Mouse (Mus musculus): Measurements from ENCODE around the gene Gstm3. TPM values are rescaled to one million over a fixed set of nuclear protein-coding genes. Genes with fewer than 3 reads are reported as not detected.
A peak's percentile ranks its signal among the peaks of the same experiment; 100 is the strongest.
"Not testable (repeated sequence)": the region's sequence is repeated elsewhere in the genome, so short reads cannot be mapped to it uniquely, and the experiment has no call there.

The Gstm3 gene
- not detected for total RNA-seq (2021)
- long read RNA-seq: 0 reads

DNA sequence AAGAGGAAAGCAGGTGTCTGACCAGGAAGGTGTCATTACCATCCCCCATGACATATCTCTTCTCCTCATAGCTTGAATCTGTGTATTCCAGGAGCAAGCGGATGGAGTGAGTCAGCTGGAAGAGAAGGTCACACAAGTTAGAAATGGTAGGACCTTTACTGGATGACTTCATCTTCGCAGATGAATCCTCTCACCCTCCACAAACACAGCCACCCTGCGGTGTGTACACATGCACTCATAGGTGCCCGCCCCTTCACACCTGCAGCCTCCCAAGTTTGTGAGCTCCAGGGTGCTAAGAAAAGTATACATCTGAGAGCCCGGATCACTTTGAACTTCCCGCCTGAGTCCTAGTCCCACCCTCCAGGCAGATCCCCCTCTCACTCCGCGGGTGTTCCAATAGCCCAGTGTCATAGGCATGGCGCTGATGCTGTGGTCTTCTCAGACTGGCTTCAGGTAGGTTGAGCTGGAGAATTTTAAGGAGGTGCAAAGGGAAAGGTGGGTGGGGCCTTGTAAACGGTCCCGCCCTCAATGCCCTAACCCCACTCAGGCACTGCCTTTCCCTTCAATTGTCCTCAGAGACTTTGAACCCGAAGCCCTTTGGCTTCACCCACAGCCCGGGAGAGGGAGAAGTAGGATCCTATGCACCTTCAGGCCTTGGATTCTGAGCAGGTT, at the start of gene Gstm3:
Gstm3 (minus strand) TSS at position 560 of the 672 bp plus-strand sequence.
- no peak for DNase-seq (ENCODE audit: low spot score in 2 of 2)

DNA sequence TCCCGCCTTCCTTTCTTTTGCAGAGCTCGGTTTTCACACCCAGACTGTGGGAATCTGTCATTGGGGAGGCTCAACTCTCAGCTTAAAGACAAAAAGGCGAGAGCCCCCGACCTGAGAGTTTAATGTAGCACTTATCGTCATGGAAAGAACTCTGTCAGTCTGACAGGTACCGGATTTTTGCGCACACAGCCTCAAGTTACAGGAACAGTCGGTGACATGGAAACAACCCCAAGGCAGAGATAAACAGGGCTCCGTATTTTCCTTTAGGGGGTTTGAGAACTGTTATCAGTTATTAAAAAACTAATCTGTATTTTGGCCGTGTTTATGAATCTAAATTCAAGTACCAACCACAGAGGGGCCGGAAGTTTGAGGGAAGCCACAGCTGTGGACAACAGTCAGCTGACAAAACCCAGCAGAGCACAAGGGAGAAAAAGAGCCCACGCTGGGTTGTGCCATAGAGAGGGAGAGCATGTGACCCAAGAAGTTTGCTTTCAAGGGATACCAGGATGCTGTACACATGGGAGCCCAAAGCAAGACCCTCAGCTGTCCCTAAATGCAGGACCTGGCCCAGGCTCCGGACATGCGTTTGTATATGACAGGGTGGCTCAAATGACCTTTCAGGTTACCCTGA, 49.2 kb upstream of the Gstm3 start:
- peak in 1 of 2 experiments; percentile 20 for DNase-seq (ENCODE audit: low spot score in 2 of 2)

DNA sequence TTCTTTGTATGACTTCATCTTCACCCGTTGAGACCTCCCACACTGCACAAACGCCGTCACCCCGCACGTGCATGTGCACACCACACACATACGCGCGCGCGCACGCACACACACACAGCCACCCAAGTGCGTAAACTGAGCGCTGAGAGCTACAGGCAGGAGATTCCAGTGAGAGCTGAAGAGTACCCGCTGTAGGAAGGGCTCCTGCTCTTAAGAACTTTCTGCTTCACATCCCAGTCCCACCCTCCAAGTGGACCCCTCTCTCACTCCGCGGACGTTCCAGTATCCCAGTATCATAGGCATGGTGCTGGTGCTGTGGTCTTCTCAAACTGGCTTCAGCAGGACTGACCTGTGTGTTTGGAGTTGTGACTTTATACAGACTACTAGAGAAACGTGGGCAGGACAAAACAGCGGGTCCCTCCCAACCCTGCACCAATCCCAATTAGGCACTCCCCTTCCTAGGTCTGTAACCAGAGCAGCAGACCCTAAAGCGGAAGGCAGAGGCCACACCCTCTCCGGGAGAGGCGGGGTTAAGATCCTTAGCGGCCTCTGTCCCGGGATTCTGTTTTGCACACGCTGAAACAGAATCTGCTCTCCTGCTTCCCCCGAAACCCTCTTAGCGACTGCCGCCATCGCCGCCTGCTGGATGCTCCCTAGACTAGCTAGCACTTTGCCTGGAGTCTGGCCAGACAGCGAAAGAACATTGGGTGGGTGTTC, 48.5 kb upstream of the Gstm3 start, which contains the start of gene Gstm1:
Gstm1 (minus strand) TSS at position 501 of the 717 bp plus-strand sequence.
- peak; percentile 95 for DNase-seq (ENCODE audit: low spot score in 2 of 2)

DNA sequence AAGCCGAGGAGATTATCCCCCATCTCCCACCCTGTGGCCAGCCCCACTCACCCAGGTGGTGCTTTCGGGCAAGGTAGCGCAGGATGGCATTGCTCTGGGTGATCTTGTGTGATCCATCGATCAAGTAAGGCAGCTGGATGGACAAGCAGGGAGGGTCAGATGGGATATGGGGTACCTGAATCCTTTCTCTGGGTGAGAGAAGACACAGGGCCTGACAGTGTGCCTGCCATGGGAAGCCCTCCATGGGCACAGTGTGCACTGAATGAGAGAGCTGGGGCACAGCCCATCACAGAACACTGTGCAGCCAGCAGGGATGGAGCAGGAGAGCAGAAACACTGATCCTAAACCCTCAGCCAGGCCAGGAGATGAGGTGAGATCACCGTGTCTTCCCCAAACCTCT, 47.4 kb upstream of the Gstm3 start:
- not testable (repeated sequence) for DNase-seq (ENCODE audit: low spot score in 2 of 2)

DNA sequence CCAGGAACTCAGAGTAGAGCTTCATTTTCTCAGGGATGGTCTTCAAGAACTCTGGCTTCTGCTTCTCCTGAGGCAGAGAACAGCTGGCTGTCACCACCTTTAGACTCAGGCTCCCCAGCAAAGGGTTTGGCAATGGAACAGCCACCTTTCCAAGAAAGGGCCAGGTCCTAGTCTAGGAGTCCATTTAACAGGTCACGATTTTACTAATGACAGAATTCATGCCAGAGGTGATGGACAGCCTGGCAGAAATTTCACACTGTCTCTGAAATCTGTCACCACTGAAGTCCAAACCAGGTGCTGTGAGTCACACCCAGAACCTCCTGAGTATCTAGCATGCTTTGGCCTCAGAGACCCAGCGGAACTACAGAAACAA, 45.9 kb upstream of the Gstm3 start:
- no peak for DNase-seq (ENCODE audit: low spot score in 2 of 2)

DNA sequence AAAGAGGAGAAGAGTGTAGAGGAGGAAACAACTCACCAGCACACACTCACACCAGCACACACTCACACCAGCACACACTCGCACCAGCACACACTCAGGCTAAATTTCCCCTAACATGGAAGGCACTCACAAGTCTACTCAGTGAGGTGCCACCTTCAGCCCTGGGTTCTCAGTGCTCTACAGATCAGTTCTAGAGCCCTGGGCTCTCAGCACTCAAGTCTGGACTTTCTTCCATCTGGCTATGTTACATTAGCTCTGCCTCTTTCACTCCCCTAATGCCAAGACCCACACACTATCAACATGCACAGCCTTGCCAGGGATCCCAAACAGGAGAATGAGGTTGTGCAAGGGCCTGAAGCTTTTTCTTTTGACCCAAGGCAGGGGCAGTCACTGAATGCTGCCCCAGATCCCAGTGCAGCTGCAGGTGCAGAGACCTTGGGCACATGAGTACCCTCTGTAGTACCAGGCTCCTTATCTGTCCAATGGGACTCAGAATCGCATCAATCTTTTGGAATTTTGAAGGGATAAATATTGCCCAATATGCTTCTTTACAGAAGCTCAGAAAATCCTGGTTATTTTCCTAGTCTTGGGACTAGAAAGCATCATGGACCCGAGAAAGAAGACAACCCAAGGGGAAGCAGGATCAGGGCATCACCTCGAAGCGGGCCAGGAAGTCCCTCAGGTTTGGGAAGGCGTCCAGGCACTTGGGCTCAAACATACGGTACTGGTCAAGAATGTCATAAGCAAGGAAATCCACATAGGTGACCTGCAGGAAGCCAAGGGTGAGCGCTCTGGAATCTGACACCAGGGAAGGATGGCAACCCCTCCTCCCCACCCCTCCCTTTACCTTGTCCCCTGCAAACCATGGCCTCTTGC, 45.3 kb upstream of the Gstm3 start:
- no peak for DNase-seq (ENCODE audit: low spot score in 2 of 2)

DNA sequence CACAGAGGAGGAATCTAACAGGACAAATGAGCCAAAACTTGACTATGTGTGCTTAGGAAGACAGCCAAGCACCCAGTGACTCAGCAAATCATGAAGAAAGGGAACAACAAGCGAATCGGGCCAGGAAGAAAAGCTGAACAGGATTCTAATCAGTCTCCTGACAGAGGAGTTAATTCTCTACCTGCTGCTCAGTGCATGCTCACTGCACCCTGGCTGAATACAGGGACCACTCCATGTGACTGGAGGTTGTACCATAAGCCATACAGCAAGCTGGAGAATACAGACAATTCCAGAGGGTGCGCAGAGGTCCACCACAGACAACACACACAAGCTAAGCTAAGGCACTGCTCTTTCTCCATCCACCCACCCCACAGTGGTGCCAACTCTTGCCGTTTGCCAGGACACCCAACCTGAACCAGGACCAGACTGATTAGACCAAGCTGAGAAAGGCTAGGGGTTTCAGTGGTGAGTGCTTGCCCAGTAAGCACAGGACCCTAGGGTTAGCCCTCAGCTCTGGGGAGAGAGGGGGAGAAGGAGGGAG, 44.3 kb upstream of the Gstm3 start:
- DNase-seq (ENCODE audit: low spot score in 2 of 2): peak; percentile 45 to 48

DNA sequence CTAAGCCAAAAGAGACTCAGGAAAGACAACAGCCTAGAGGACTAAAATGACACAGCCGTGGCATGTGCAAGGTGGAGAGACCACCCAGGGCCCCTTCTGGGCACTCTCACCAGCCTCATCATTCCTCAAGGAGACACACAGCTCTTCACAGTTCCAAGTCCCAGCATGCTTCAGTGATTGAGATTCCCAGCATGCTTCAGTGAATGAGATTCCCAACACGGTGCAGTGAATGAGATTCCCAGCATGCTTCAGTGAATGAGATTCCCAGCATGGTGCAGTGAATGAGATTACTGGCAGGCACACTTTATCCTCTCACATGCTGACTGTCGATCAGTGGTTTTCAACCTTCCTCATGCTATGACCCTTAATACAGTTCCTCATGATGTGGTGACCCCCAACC, 42.5 kb upstream of the Gstm3 start:
- no peak for DNase-seq (ENCODE audit: low spot score in 2 of 2)

DNA sequence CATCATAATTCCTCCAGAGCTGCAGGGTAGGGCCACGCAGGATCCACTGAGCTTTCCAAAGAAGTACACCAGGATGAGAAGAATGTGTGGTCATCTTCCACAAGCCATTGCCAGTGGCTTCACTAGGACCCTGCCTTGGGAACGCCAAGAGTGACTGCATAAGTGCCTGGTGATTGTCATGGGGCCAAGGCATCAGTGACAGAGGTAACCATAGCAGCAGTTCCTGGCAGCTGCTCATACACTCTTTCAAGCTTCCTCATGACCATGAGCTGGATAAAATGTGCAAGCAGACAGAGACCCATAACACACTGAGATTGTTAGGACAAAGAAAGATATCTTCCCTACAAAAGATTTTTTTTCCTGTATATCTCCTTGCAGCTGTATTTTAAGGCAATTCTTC, 41.2 kb upstream of the Gstm3 start:
- DNase-seq (ENCODE audit: low spot score in 2 of 2): peak; percentile 57 to 67

DNA sequence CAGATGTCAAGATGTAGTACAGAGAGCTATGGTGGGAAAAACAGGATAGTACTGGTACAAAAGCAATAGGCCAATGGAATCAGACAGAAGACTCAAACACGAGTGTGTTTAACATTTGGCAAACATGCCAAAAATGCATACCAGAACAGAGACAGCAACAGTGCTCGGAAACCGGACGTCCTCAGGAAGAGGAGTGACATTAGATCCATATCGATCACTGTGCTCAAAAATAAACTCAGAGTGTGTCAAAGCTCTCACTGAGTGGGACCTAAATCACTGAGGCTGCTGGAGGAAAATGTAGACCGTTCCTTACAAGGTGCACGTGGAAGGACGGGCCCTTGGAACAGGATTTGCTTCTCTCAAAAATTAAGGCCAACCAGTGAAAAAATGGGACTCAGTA, 32.9 kb upstream of the Gstm3 start:
- no peak for DNase-seq (ENCODE audit: low spot score in 2 of 2)

DNA sequence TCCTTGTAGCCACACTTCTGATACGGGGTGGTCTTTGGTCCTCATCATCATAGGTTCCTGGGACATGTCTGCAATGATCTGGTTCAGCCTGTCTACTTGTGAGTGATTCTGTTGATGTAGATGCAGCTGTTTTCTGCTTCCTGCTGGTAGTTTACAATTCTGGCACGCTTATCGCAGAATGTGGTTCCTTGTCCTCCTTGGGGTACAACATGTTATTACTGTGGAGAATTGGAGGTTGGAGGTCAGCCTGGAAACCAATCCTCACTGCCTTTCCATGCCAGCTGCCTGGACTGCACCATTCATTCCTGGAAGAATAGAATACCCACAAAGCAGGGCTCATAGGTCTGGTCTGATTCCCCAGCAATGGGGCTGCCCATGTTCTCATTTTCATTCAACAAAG, 30.4 kb upstream of the Gstm3 start:
- DNase-seq (ENCODE audit: low spot score in 2 of 2): no peak

DNA sequence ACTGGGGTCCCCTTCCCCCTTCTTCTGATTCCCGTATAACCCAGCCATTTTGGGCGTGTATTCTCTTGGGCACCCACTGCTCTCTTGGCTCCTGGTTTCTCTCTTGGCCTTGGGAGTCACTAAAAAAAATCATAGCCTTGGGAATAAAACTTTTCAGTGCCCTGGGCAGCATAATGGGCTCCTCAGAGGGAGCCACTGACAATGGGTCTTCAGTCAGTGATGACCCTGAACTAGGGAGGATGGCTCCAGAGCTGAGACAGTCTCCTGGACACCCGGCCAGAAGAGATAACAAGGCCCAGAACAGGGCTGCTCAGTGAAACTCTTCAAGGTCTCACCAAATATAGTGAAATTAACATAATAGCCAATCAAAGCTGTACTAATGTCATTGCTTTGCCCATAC, 29.5 kb upstream of the Gstm3 start:
- DNase-seq (ENCODE audit: low spot score in 2 of 2): no peak

DNA sequence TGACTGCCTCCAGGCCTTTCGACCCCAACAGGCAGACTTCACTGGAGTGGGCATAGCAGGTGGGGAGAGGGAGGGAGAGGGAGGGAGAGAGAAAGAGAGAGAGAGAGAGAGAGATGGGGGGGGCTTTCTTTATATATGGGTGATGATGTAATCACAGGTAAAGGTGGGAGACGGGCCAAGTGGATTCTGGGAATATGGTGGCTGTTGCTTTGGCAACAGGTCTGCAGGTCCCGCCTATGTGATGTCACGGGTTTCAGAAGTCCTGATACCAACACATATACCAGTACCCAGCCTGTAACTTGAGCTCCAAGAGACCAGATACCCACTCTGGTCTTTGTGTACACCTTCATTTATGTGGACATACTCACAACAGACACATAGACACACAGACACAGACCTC, 27.5 kb upstream of the Gstm3 start:
- no peak for DNase-seq (ENCODE audit: low spot score in 2 of 2)

DNA sequence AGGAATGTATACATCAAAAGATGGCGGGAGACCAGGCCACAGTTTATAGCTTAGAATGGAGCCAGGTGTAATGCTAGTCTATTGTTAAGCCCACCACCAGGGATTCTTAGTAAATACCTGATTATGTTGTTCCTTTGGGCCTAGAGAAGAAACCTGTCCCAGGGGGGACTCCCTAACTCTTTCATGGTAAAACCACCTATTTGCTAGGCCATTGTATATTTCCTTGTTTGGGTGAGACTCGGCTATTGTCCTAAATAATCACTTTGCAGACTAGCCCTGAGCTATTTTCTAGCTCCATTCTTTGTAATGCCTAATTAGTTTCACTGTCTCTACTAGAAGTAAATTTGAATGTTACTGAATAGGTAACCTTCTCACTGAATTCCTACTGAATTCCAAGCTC, 26.9 kb upstream of the Gstm3 start:
- not testable (repeated sequence) for DNase-seq (ENCODE audit: low spot score in 2 of 2)

DNA sequence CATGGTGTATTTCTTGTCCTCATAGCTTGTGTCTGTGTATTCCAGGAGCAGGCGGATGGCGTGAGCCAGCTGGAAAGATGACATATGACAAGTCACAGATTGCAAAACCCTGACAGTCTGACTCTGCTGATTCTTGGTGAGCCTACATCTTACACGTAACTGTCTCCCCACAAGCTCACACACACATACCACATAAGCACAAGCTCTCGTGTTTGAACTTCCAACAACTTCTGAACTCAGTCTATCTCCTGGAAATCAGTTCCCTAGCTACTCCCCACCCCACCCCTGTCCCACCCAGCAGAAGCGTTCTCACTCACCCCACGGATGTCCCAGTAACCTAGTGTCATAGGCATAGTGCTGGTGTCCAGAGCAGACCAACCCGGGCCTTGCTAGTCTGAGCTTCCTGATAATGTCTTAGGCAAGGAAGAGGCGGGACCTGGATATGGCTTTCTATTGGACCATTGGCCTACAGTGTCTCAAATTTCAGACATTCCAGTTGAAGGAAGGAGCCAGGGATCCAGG, 17.0 kb upstream of the Gstm3 start, which contains the start of gene Gstm2:
Gstm2 (minus strand) TSS at position 413 of the 522 bp plus-strand sequence.
- DNase-seq (ENCODE audit: low spot score in 2 of 2): no peak

DNA sequence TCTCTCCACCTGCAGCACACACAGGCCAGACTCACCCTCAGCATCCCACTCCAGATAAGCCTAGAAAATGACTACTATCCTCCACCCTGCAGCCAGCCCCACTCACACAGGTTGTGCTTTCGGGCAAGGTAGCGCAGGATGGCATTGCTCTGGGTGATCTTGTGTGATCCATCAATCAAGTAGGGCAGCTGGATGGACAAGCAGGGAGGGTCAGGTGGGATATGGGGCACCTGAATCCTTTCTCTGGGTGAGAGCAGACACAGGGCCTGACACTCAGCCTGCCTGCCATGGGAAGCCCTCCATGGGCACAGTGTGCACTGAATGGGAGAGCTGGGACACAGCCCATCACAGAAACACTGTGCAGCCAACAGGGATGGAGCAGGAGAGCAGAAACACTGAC, 16.1 kb upstream of the Gstm3 start:
- not testable (repeated sequence) for DNase-seq (ENCODE audit: low spot score in 2 of 2)

DNA sequence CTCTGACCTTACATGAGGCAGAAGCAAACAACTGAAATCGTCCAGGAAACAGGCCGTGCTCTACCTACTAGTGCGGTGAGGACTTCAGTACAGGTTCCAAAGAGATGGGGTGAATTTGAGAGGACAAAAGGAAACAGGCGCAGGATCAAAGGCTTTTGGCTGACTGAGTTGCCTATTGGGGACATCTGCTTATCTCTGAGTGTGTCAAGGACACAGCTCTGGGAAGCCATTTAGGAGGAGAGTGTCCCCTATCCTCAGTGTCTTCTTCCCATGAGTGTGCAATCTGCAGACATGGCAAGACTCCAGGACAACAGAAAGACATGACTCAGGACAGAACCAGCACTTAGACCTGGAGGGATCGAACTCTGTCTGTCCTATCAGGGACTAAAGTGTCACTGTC, 15.4 kb upstream of the Gstm3 start:
- no peak for DNase-seq (ENCODE audit: low spot score in 2 of 2)

DNA sequence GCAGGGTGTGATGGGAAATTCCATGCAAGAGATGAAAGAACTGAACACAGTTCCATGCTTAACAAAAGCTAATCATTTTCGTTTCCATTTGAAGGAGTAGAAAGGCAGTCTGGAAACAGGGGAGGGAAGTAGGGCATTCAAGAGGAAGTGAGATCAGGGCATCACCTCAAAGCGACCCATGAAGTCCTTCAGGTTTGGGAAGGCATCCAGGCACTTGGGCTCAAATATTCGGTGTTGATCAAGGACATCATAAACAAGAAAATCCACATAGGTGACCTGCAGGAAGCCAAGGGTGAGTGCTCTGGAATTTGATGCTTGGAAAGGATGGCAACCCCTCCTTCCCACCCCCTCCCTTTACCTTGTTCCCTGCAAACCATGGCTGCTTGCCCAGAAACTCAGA, 14.7 kb upstream of the Gstm3 start:
- no peak for DNase-seq (ENCODE audit: low spot score in 2 of 2)

DNA sequence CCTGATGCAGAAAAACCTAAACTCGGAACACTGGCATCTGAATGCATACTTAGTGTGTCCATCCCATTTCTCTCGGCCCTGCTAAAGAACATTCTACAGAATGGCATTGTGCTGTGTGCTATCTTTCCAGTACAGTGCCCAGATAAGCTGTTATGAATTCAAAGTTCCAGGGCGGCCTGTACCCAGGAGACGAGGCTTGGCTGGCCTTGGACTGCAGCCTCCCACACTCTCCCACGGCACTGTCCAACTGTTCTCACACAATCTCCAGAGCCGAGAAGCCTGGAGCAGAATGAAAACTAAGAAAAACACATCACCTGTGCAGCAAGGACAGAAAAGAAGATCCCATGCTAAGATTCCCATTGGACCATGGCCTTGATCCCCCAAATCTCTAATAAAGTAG, 13.6 kb upstream of the Gstm3 start:
- no peak for DNase-seq (ENCODE audit: low spot score in 2 of 2)

DNA sequence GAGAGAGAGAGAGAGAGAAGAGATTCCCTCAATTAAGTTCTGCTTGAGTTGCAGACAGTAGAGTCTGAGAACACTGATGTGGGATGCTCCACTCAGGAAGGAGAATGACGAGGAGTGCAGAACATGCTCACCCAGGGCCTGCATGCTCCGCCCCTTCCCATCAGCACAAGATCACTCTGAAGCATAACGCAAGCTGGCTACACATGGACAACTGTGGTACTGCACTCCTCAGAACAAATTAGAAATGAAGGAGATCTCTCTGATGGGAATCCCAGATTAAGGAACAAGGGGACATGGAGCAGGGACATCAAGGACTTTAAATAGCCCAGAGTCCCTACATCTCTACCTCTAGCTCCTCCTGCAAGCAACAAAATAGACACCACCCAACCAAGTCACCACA, 12.2 kb upstream of the Gstm3 start:
- DNase-seq (ENCODE audit: low spot score in 2 of 2): no peak

DNA sequence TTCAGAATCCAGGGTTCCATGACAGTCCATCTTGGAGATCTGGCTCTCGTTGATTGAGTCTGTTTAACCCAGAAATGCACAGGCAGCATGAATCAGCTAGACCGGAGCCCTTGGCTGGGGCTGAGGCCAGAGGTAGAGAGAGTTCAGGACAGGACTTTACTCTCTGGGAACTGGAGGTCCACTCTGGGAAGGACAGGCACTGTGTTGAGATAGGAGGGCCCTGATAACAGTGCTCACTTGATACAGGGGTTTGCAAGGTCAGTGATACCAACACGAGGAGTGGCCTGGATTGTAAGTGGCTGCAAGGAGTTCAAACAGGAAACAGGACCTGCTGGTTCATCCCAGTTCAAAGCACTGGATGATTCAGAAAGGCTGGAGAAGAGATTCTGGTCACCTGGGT, 8.6 kb upstream of the Gstm3 start:
- DNase-seq (ENCODE audit: low spot score in 2 of 2): no peak
